Mouse (Mus musculus) layer of hippocampus, adult 8-10 months (tissue): ENCODE data around the gene Dlgap5. TPM values are rescaled to one million over a fixed set of nuclear protein-coding genes. Genes with fewer than 3 reads are reported as not detected.
"Not testable (repeated sequence)": the region's sequence is repeated elsewhere in the genome, so short reads cannot be mapped to it uniquely, and the experiment has no call there.

Source experiments
- DNase-seq, 2 experiments: peaks; one replicate each; pipeline ENCODE4 v3.0.0; 2022; ENCODE audit warnings: low spot score in 2 of 2
- total RNA-seq, 4 experiments: library from RNA; stranded (reverse); gene quantifications; 2 replicates each; pipeline ENCODE4 v1.2.4; 2022

The Dlgap5 gene
- total RNA-seq: 1 to 10 TPM in 1 of 4 experiments, under 1 TPM in 2, not detected in 1; 0.52 to 1.4 (median 0.70) TPM

- DNase-seq: peak; percentile 86 to 90
These were observed at the start of gene Dlgap5 for GRCm38 (mm10) chr14:47417775-47418665. Gene Dlgap5 (minus strand): TSS chr14:47418407.

DNA sequence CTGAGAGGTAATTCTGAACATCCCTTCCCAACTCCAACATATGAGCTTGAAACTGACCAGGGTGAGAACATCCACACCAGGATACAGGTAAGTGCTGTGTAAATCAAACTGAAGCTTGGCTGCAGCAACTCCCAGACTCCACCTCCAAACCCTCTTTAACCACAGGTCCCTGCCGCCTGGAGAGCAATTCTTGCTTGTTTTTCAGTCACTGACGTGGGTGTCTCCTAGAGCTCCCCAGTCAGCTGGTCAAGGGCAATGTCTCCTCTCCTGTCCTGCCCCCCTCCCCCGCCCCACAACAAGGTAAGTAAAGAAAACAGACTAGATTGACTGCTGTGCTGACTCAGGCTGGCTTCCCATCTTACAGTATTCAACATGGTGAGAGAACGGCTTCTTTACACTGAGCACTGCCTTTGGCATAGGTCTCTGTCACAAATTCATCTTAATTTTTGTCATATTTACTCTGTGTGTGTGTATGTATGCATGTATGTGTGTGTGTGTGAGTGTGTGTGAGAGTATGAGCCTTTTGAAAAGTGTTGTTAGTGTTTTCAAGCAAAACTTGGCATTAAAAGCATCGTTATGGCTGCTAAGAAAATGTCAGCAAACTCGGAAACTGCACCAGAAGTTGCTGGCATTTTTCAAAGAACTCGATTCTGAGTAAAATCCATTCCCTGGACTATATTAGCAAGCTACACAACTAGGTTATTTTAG lies 47.4 kb upstream of the Dlgap5 start:
- DNase-seq: no peak

DNA sequence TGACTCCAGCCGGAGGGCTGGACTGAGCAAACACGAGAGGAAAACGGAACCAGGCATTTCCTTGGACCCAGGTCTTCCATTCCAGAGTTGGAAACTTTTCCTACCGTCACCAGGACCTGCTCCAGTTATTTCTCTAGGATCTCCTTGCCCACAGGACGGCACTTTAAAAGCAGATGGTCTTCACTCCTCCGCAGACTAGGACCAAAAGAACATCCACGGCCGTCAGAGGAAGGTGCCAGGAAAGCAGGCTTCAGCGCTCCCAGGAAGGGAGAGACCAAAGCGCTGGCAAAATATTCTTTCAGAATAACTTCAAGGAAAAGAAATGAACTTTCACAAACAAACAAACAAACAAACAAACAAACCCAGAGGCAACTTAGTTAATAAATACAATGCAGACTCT lies 46.2 kb upstream of the Dlgap5 start:
- no peak for DNase-seq

GRCm38 (mm10) chr14:47462877-47463460 lies 44.8 kb upstream of the Dlgap5 start:
- no peak for DNase-seq

DNA sequence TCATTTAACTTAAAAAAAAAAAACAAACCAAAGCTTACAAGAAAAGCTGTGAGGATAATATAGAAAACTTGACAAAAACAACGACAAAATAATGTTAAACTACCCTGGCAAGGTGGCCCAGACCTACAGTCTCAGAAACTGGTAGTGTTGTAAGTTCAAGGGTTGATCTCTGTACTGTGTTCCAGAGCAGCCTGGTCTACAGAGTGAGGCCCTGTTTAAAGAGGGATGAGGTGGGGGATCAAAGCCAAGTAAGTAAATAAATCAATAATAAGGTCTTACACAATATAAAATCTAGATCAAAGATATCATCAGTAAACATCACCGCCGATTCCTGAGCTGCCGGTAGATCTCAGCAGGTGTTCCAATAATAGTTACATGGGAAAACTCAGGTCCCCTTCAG lies 44.2 kb upstream of the Dlgap5 start:
- no peak for DNase-seq

GRCm38 (mm10) chr14:47461997-47462396 lies 43.8 kb upstream of the Dlgap5 start:
- DNase-seq: no peak

DNA sequence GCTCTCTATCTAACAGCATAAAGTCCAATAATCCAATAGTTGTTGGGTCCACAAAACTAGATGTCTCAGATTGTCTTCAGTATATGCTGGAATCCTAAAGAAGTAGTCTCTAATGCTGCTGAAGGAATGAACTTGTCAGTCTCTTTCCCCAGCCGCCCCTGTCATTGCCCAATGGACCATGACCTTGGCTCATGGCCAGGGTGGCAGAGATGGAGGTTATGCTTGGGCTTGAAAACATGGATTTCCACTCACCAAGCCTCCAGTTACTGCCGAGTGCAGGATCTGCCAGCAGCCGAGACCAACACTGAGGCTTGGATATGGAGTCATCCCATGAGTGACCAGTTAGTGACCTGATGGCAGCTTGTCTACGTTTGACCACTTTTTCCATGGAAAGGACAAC lies 41.3 kb upstream of the Dlgap5 start:
- DNase-seq: no peak

DNA sequence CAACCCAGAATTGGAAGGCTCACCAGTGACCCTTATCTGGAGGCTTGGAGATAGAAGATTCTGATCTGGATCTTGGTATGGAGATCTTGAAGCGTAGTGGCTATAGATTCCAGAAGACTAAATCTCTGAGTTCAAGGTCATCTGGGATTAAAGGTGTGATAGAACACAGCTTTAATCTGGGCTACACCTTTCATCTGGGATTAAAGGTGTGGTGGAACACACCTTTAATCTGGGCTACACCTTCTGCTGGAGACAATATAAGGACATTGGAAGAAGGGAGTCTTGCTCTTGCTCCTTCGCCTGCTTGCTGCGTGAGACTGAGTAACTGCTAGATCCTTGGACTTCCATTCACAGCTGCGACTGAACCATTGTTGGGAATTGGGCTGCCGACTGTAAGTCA lies 31.9 kb upstream of the Dlgap5 start, which contains the start of gene Fbxo34:
Gene Fbxo34, plus strand, starts transcription at position 301 of the 400 bp plus-strand sequence.
- not testable (repeated sequence) for DNase-seq

DNA sequence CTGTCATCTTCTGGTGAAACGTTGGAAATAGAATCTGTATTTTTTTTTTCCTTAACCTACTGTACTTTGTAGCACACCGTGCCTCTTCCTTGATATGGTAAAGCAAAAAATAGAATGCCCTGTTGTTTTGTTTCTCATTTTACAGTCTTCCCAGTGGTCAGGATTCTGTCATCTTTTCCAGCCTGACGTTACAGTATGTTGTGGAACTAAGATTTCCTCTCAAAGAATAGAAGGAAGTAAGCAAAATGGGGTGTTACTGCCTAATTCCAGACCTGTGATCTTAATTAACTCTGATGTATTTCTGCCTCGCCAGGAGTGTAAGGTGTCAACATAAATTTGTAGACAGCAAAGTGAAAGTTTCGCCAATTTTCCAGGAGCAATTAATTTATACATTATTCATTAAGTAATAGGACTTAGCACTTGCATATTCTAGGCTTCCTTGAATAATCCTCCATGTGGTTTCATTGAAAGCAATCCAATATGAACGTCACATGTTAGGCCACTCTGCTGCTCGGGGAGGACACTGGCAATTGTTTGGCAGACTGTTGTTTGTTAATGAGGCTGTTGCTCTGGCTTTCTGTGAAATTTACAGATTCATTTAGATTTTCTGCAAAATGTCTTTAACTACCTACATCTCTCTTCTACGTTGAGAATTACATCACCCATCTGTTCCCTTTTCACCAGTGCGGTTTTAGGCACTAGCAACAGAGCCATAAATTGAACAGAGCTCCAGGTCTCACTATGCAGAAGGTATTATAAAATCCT lies 27.3 kb upstream of the Dlgap5 start:
- DNase-seq: peak in 1 of 2 experiments; percentile 13

DNA sequence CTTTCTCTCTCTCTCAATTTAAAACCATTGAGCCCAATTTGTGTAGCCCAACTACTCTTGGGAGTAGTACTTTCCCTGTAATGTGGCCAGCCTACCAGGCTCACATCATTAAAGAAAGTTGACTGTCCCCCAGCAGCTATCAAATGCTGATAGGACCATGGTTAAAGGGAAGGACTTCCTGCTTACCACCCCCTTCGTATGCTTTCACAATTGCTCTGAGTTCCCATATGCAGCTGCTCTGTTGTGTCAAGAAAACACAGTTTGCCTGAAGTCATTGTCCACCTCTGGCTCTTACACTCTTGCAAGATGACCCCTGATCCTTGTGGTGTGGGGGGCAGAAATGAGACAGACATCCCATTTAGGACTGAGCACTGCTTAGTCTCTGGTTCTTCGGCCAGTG lies 26.7 kb upstream of the Dlgap5 start:
- no peak for DNase-seq

- no peak for DNase-seq
These were observed 20.7 kb upstream of the Dlgap5 start for GRCm38 (mm10) chr14:47438947-47439346.

- no peak for DNase-seq
These were observed 14.8 kb upstream of the Dlgap5 start for GRCm38 (mm10) chr14:47432987-47433386.

DNA sequence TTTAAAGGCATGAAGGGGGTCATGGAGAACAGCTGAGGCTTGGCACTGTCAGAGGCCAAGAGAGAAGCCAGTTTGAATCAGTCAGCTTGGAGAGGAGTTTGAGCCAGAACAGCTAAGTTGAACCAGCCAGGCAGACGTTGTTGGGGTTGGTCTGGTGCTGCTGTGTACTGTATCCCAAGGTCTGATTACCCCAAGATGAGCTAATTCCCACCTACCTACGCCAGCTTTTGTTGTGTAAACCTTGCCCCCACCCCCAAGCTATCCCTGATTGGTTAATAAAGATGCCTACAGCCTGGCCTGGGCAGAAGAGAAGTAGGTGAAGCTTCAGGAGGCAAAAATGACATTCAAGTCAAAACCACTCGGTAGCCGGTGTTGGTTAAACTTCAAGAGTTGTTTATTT lies 4.3 kb upstream of the Dlgap5 start:
- no peak for DNase-seq

DNA sequence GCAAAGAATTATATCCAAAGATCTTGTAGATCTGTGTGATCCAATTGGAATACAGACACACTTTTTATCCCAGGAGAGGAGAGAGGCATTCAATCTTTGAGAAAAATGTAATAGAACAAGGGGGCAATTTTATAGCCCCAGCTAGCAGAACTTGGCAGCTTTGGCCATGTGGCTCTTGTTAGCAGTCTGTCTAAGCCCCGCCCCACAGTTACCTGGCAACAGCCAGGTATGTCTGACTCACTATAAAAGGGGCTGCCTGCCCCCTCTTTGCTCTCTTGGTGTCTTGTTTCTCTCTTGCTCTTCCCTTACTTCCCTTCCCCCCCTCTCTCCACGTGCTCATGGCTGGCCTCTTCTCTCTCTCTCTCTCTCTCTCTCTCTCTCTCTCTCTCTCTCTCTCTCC lies 3.4 kb upstream of the Dlgap5 start:
- DNase-seq: no peak

DNA sequence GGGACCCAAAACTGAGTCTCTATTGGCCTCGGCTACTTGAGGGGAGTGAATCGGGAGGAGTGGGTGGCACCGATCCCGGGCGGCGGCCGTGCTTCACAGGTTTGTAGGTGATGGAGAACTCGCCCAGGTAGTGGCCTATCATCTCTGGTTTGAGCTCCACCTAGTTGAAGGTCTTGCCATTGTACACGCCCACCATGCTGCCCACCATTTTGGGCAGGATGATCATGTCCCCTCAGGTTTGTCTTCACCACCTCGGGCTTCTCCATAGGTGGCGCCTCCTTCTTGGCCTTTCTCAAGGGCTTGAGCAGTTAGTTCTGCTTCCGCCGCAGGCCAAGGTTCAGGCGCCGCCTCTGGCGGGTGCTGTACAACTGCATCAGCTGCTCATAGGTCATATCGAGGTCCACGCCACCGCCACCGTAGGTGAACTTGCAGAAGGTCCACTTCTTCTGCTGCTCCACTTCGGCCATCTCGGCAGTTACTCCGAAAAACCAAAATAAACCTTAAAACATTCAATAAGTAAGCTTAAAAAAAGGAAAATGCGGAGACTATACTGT lies 1.6 kb upstream of the Dlgap5 start:
- DNase-seq: no peak

- DNase-seq: no peak
These were observed 923 bp upstream of the Dlgap5 start for GRCm38 (mm10) chr14:47419034-47419625.

- no peak for DNase-seq
These were observed 422 bp upstream of the Dlgap5 start for GRCm38 (mm10) chr14:47418666-47418991.

DNA sequence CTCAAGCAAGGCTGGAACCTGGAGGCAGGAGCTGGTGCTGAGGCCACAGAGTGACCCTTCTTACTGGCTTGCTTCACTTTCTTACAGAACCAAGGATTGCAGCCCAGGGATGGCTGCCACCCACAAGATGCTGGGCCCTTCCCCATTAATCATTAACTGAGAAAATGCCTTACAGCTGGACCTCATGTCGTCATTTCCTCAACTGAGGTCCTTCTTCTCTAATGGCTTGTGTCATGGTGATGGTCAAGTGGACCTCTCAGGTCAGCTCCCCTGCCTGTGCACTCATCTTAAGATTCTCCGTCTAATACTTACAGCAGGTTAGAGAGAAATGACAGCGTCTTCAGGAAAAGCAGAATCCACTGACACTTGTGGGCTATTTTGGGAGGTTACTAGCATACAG lies 861 bp downstream of the Dlgap5 start:
- DNase-seq: no peak

DNA sequence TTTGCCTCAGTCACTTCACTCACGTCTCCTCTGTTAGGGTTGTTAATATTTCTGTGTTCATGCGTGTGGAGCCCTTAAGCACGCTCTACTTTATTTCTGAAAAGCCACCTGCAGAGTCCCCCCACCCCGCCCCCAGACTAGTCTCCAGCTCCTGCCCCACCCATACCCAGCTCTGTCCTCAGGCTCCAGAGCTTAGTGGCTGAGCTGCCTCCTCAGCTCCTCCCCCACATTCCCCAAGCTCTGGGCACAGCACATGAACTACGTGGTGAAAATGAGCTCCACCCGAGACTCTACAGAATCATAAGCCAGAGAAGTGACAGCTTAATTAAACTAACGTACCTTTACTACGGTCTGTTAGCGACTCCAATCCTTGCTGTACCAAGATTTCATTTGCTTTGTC lies 12.2 kb downstream of the Dlgap5 start:
- no peak for DNase-seq

GRCm38 (mm10) chr14:47402735-47403134 lies 15.5 kb downstream of the Dlgap5 start:
- no peak for DNase-seq

GRCm38 (mm10) chr14:47396165-47396652 lies 22.0 kb downstream of the Dlgap5 start:
- DNase-seq: no peak
